Mouse (Mus musculus): ENCODE results near the gene Iqschfp. TPM values are rescaled to one million over a fixed set of nuclear protein-coding genes. Genes with fewer than 3 reads are reported as not detected.

Iqschfp gene
- polyA plus RNA-seq, 1 experiment from 2014 or later = 7.6 TPM

GRCm38 (mm10) chr3:68121338-68121737, 229.3 kb downstream of the Iqschfp start:
- no peaks in the 10 kb centered on the region for H3K27me3 ChIP-seq (ENCODE audit: control insufficient read depth, insufficient read depth, low read length)
- H3K36me3 ChIP-seq (ENCODE audit: control insufficient read depth, insufficient read depth, low read length) = no peaks in the 10 kb centered on the region
- no peak overlapping the region for H3K4me2 ChIP-seq (ENCODE audit: low read length)
- H3K9me3 ChIP-seq (ENCODE audit: control insufficient read depth, low read length) = no peaks in the 10 kb centered on the region
- no peaks in the 10 kb centered on the region for H3K4me1 ChIP-seq (ENCODE audit: control insufficient read depth, insufficient read depth, low read length)
- ATAC-seq (ENCODE audit: low FRiP score, low TSS enrichment) (no peak), DNase-seq (no peak)
- 63% methylated on average over 5 of the region's 5 CpGs for WGBS
- H3K27ac ChIP-seq (replicated peaks; ENCODE audit: low read depth, low read length) = no peak overlapping the region
- no peak overlapping the region for H3K4me3 ChIP-seq (replicated peaks; ENCODE audit: low read depth, low read length)
- no peak overlapping the region for H3K9ac ChIP-seq (replicated peaks; ENCODE audit: low read length)

GRCm38 (mm10) chr3:68126284-68126856, 234.3 kb downstream of the Iqschfp start:
- Histone ChIP-seq H3K9me3 (ENCODE audit: control insufficient read depth, low read length) (no peaks in the 10 kb centered on the region), H3K27me3 (ENCODE audit: control insufficient read depth, insufficient read depth, low read length) (no peaks in the 10 kb centered on the region), H3K4me2 (ENCODE audit: low read length) (no peak overlapping the region), H3K36me3 (ENCODE audit: control insufficient read depth, insufficient read depth, low read length) (no peaks in the 10 kb centered on the region), H3K27ac (replicated peaks; ENCODE audit: low read depth, low read length) (no peak overlapping the region), H3K9ac (replicated peaks; ENCODE audit: low read length) (no peak overlapping the region), H3K4me3 (replicated peaks; ENCODE audit: low read depth, low read length) (no peak overlapping the region), H3K4me1 (ENCODE audit: control insufficient read depth, insufficient read depth, low read length) (no peaks in the 10 kb centered on the region)
- 70% methylated on average over 6 of the region's 6 CpGs for WGBS
- DNase-seq (no peak), ATAC-seq (ENCODE audit: low FRiP score, low TSS enrichment) (no peak)

GRCm38 (mm10) chr3:68130386-68130785, 238.4 kb downstream of the Iqschfp start:
- Histone ChIP-seq H3K4me1 (ENCODE audit: control insufficient read depth, insufficient read depth, low read length) (no peaks in the 10 kb centered on the region), H3K9me3 (ENCODE audit: control insufficient read depth, low read length) (no peaks in the 10 kb centered on the region), H3K4me2 (ENCODE audit: low read length) (no peak overlapping the region), H3K36me3 (ENCODE audit: control insufficient read depth, insufficient read depth, low read length) (no peaks in the 10 kb centered on the region), H3K4me3 (replicated peaks; ENCODE audit: low read depth, low read length) (no peak overlapping the region), H3K9ac (replicated peaks; ENCODE audit: low read length) (no peak overlapping the region), H3K27me3 (ENCODE audit: control insufficient read depth, insufficient read depth, low read length) (no peaks in the 10 kb centered on the region), H3K27ac (replicated peaks; ENCODE audit: low read depth, low read length) (no peak overlapping the region)
- ATAC-seq (ENCODE audit: low FRiP score, low TSS enrichment) (no peak), DNase-seq (no peak)
- 73% methylated on average over 1 of the region's 1 CpGs for WGBS

GRCm38 (mm10) chr3:68138833-68139627, 247.0 kb downstream of the Iqschfp start:
- WGBS = 60% methylated on average over 5 of the region's 5 CpGs
- no peak overlapping the region for H3K4me3 ChIP-seq (replicated peaks; ENCODE audit: low read depth, low read length)
- no peak for DNase-seq

GRCm38 (mm10) chr3:68150688-68151087, 258.7 kb downstream of the Iqschfp start:
- no peak overlapping the region for H3K4me3 ChIP-seq (replicated peaks; ENCODE audit: low read depth, low read length)
- ATAC-seq (ENCODE audit: low FRiP score, low TSS enrichment) = no peak
- 80% methylated on average over 8 of the region's 8 CpGs for WGBS
- no peaks in the 10 kb centered on the region for H3K9me3 ChIP-seq (ENCODE audit: control insufficient read depth, low read length)
- H3K27me3 ChIP-seq (ENCODE audit: control insufficient read depth, insufficient read depth, low read length) = no peaks in the 10 kb centered on the region
- no peak overlapping the region for H3K9ac ChIP-seq (replicated peaks; ENCODE audit: low read length)
- no peaks in the 10 kb centered on the region for H3K36me3 ChIP-seq (ENCODE audit: control insufficient read depth, insufficient read depth, low read length)
- no peak overlapping the region for H3K27ac ChIP-seq (replicated peaks; ENCODE audit: low read depth, low read length)
- no peaks in the 10 kb centered on the region for H3K4me1 ChIP-seq (ENCODE audit: control insufficient read depth, insufficient read depth, low read length)
- no peak for DNase-seq
- no peak overlapping the region for H3K4me2 ChIP-seq (ENCODE audit: low read length)

More at GRCm38 (mm10) chr3:68138833-68139627, 247.0 kb downstream of the Iqschfp start:
- no peak overlapping the region for H3K27ac ChIP-seq (replicated peaks; ENCODE audit: low read depth, low read length)
- no peaks in the 10 kb centered on the region for H3K4me1 ChIP-seq (ENCODE audit: control insufficient read depth, insufficient read depth, low read length)
- H3K9ac ChIP-seq (replicated peaks; ENCODE audit: low read length) = no peak overlapping the region
- no peaks in the 10 kb centered on the region for H3K9me3 ChIP-seq (ENCODE audit: control insufficient read depth, low read length)
- ATAC-seq (ENCODE audit: low FRiP score, low TSS enrichment) = no peak
- H3K36me3 ChIP-seq (ENCODE audit: control insufficient read depth, insufficient read depth, low read length) = no peaks in the 10 kb centered on the region
- H3K4me2 ChIP-seq (ENCODE audit: low read length) = no peak overlapping the region
- no peaks in the 10 kb centered on the region for H3K27me3 ChIP-seq (ENCODE audit: control insufficient read depth, insufficient read depth, low read length)

GRCm38 (mm10) chr3:68160175-68160574, 268.1 kb downstream of the Iqschfp start:
- Histone ChIP-seq H3K27me3 (ENCODE audit: control insufficient read depth, insufficient read depth, low read length) (no peaks in the 10 kb centered on the region), H3K27ac (replicated peaks; ENCODE audit: low read depth, low read length) (no peak overlapping the region), H3K4me1 (ENCODE audit: control insufficient read depth, insufficient read depth, low read length) (no peaks in the 10 kb centered on the region), H3K36me3 (ENCODE audit: control insufficient read depth, insufficient read depth, low read length) (no peaks in the 10 kb centered on the region), H3K4me3 (replicated peaks; ENCODE audit: low read depth, low read length) (no peak overlapping the region), H3K9me3 (ENCODE audit: control insufficient read depth, low read length) (no peaks in the 10 kb centered on the region), H3K4me2 (ENCODE audit: low read length) (no peak overlapping the region), H3K9ac (replicated peaks; ENCODE audit: low read length) (no peak overlapping the region)
- 85% methylated on average over 1 of the region's 1 CpGs for WGBS
- ATAC-seq (ENCODE audit: low FRiP score, low TSS enrichment) (no peak), DNase-seq (no peak)

- Histone ChIP-seq H3K27ac (replicated peaks; ENCODE audit: low read depth, low read length) (no peak overlapping the region), H3K4me2 (ENCODE audit: low read length) (no peak overlapping the region), H3K4me3 (replicated peaks; ENCODE audit: low read depth, low read length) (no peak overlapping the region), H3K27me3 (ENCODE audit: control insufficient read depth, insufficient read depth, low read length) (no peaks in the 10 kb centered on the region), H3K9ac (replicated peaks; ENCODE audit: low read length) (no peak overlapping the region), H3K36me3 (ENCODE audit: control insufficient read depth, insufficient read depth, low read length) (no peaks in the 10 kb centered on the region), H3K4me1 (ENCODE audit: control insufficient read depth, insufficient read depth, low read length) (no peaks in the 10 kb centered on the region), H3K9me3 (ENCODE audit: control insufficient read depth, low read length) (no peaks in the 10 kb centered on the region)
- WGBS = 74% methylated on average over 3 of the region's 3 CpGs
- DNase-seq = no peak
- no peak for ATAC-seq (ENCODE audit: low FRiP score, low TSS enrichment)
Measured at GRCm38 (mm10) chr3:68160760-68161159, 268.7 kb downstream of the Iqschfp start.

GRCm38 (mm10) chr3:68178248-68178647, 286.2 kb downstream of the Iqschfp start:
- no peaks in the 10 kb centered on the region for H3K4me1 ChIP-seq (ENCODE audit: control insufficient read depth, insufficient read depth, low read length)
- H3K36me3 ChIP-seq (ENCODE audit: control insufficient read depth, insufficient read depth, low read length) = no peaks in the 10 kb centered on the region
- no peak overlapping the region for H3K4me2 ChIP-seq (ENCODE audit: low read length)
- H3K9ac ChIP-seq (replicated peaks; ENCODE audit: low read length) = no peak overlapping the region
- no peak overlapping the region for H3K4me3 ChIP-seq (replicated peaks; ENCODE audit: low read depth, low read length)
- WGBS = 77% methylated on average over 1 of the region's 1 CpGs
- DNase-seq = no peak
- H3K9me3 ChIP-seq (ENCODE audit: control insufficient read depth, low read length) = no peaks in the 10 kb centered on the region
- H3K27ac ChIP-seq (replicated peaks; ENCODE audit: low read depth, low read length) = no peak overlapping the region
- no peaks in the 10 kb centered on the region for H3K27me3 ChIP-seq (ENCODE audit: control insufficient read depth, insufficient read depth, low read length)
- ATAC-seq (ENCODE audit: low FRiP score, low TSS enrichment) = no peak

- no peak for ATAC-seq (ENCODE audit: low FRiP score, low TSS enrichment)
- DNase-seq = no peak
- 60% methylated on average over 8 of the region's 8 CpGs for WGBS
Measured at GRCm38 (mm10) chr3:68187471-68187870, 295.4 kb downstream of the Iqschfp start.

More at GRCm38 (mm10) chr3:68187471-68187870, 295.4 kb downstream of the Iqschfp start:
- H3K4me2 ChIP-seq (ENCODE audit: low read length) = no peak overlapping the region
- H3K36me3 ChIP-seq (ENCODE audit: control insufficient read depth, insufficient read depth, low read length) = no peaks in the 10 kb centered on the region
- no peak overlapping the region for H3K4me3 ChIP-seq (replicated peaks; ENCODE audit: low read depth, low read length)
- no peak overlapping the region for H3K27ac ChIP-seq (replicated peaks; ENCODE audit: low read depth, low read length)
- no peaks in the 10 kb centered on the region for H3K9me3 ChIP-seq (ENCODE audit: control insufficient read depth, low read length)
- H3K9ac ChIP-seq (replicated peaks; ENCODE audit: low read length) = no peak overlapping the region
- H3K27me3 ChIP-seq (ENCODE audit: control insufficient read depth, insufficient read depth, low read length) = no peaks in the 10 kb centered on the region
- H3K4me1 ChIP-seq (ENCODE audit: control insufficient read depth, insufficient read depth, low read length) = no peaks in the 10 kb centered on the region

Measured in midbrain, embryonic 14.5 days (tissue).